Mouse (Mus musculus) stomach, postnatal 0 days (tissue): ENCODE data around the gene Fcmr.

ENCODE experiments used
- CTCF ChIP-seq: IDR thresholded peaks from 2 replicates; pipeline ENCODE4 v1.5.1; 2016; ENCODE audit warnings: antibody characterized with exemption, low read depth, mild to moderate bottlenecking, moderate library complexity
- EP300 ChIP-seq: optimal IDR thresholded peaks from 2 replicates; pipeline ENCODE3; 2016; ENCODE audit warnings: antibody characterized with exemption

DNA sequence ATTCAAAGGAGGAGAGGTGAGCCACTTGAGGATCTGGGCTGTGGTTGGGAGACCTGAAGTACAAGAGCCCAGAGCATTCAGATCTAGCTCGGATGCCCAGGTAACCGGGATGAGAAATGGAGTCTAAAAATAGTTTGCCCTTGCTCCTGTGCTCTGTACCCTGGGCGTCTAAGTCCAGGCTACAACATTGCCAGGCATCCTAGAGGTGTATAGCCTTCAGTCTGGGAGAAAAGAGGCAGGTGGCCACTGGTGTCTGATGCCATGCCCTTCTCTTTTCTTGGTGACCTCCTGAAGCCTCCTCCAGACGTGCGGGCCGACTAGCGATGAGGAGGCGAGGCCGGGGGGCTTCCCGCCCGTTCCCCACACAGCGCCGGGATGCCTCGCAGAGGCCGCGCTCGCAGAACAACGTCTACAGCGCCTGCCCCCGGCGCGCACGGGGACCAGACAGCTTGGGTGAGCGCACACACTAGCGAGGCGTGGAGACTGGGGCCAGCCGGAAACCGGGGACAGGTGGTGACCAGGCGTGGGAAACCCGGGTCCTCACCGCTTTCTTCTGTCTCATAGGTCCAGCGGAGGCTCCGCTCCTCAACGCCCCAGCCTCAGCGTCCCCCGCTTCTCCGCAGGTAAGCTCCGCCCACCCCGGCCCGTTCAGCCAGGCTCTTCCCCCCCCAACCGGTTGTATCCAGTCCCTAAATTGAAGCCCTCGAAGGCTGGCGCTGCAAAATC, 12.6 kb downstream of the Fcmr start:
- TF ChIP-seq CTCF (no peak; the same call in 1 of the 2 replicates), EP300 (no peak)
